Mouse (Mus musculus) liver, adult 2 months (tissue): ENCODE measurements around the gene Trmt1l. TPM values are rescaled to one million over a fixed set of nuclear protein-coding genes. Genes with fewer than 3 reads are reported as not detected.

ENCODE experiments used
- DNase-seq: peaks from one replicate; pipeline ENCODE4 v3.0.0-alpha.2; 2011; ENCODE audit warnings: low read depth, low spot score; ENCODE audit errors: extremely low read depth
- H3K27ac ChIP-seq: fragments of 200-500 bp; replicated peaks from 2 replicates; pipeline ENCODE4 v1.5.1; 2012; ENCODE audit warnings: low read depth, mild to moderate bottlenecking, control low read depth, inconsistent platforms, low read length; ENCODE audit not compliant: insufficient read depth
- H3K27me3 ChIP-seq: fragments of 200-500 bp; 2 replicates; pipeline ENCODE4 v1.6.1; 2012; ENCODE audit warnings: mild to moderate bottlenecking, moderate library complexity, low read length, inconsistent platforms; ENCODE audit not compliant: control insufficient read depth, insufficient read depth
- H3K36me3 ChIP-seq: fragments of 200-500 bp; 2 replicates; pipeline ENCODE4 v1.6.1; 2012; ENCODE audit warnings: low read length, inconsistent platforms; ENCODE audit not compliant: control insufficient read depth, insufficient read depth
- H3K4me1 ChIP-seq: fragments of 200-500 bp; 2 replicates; pipeline ENCODE4 v1.6.1; 2011; ENCODE audit warnings: low read length; ENCODE audit not compliant: control insufficient read depth, insufficient read depth
- H3K4me3 ChIP-seq: fragments of 200-500 bp; 2 replicates; pipeline ENCODE4 v1.5.1; 2011; ENCODE audit warnings: low read depth, mild to moderate bottlenecking, control low read depth, low read length, moderate library complexity; ENCODE audit not compliant: insufficient read depth
- H3K79me2 ChIP-seq: fragments of 200-500 bp; 2 replicates; pipeline ENCODE4 v1.6.1; 2012; ENCODE audit warnings: inconsistent platforms, mild to moderate bottlenecking, low read length, moderate library complexity; ENCODE audit not compliant: control insufficient read depth, insufficient read depth
- H3K9ac ChIP-seq: fragments of 200-500 bp; 2 replicates; pipeline ENCODE4 v1.6.1; 2012; ENCODE audit warnings: low read depth, mild to moderate bottlenecking, control low read depth, inconsistent platforms, low read length
- CTCF ChIP-seq: fragments of 200-500 bp; IDR thresholded peaks from 2 replicates; pipeline ENCODE4 v1.5.1; 2011; ENCODE audit warnings: low read depth, low read length, control low read depth
- POLR2A ChIP-seq: fragments of 200-500 bp; IDR thresholded peaks from 2 replicates; pipeline ENCODE4 v1.6.1; 2011; ENCODE audit warnings: low read length, control low read depth; ENCODE audit not compliant: insufficient read depth; ENCODE audit errors: extremely low read depth
- WGBS: fragments of 180-500 bp; shearing (Covaris S2); methylation state at CpG from one replicate; pipeline ENCODE4 v1.1.7; 2018; 5-methylcytosine and 5-hydroxymethylcytosine counted together
- polyA plus RNA-seq: library from polyadenylated mRNA; depleted of rRNA; stranded (reverse); fragments of >200 nt; gene quantifications from 2 replicates; pipeline ENCODE4 v1.2.3, GENCODE M21; 2012; rRNA removed
- total RNA-seq: library from RNA; depleted of rRNA; stranded (reverse); fragments of >200 nt; gene quantifications from 2 replicates; pipeline ENCODE4 v1.2.3, GENCODE M21; 2014; rRNA removed

Gene Trmt1l
- total RNA-seq: 15.9 TPM in 2 replicates
- polyA plus RNA-seq: 8.3 and 9.6 TPM in 2 replicates

- H3K9ac ChIP-seq: peak within 1 kb of the TSS; percentile 90
- peaks cover 6% of the 10 kb centered on the region; the same call in 1 of the 2 replicates for H3K4me1 ChIP-seq
- TF ChIP-seq CTCF (0 out of 2 replicates have a peak, but pooled peaks have one; percentile 2), POLR2A (peak; percentile 97)
- peak within 1 kb of the TSS; percentile 88 for H3K4me3 ChIP-seq
- peaks cover 3% of the 10 kb centered on the region; the same call in 1 of the 2 replicates for H3K79me2 ChIP-seq
- H3K27me3 ChIP-seq: no peaks in the 10 kb centered on the region
- peak within 1 kb of the TSS; percentile 93 for H3K27ac ChIP-seq
- WGBS: under 1% methylated on average over 74 of the region's 74 CpGs
- DNase-seq: peak; percentile 96
- H3K36me3 ChIP-seq: peaks cover 2% of the 10 kb centered on the region; the same call in 1 of the 2 replicates
These were observed at the start of gene Trmt1l, which contains the start of gene Swt1 for GRCm38 (mm10) chr1:151428263-151429221. Gene Trmt1l (plus strand): TSS chr1:151428542. Gene Swt1 (minus strand): TSS chr1:151428455.

GRCm38 (mm10) chr1:151390029-151390428, 38.3 kb upstream of the Trmt1l start:
- DNase-seq: no peak
- 100% methylated on average over 1 of the region's 1 CpGs for WGBS

GRCm38 (mm10) chr1:151409827-151410226, 18.5 kb upstream of the Trmt1l start:
- Histone ChIP-seq H3K4me3 (no peak overlapping the region), H3K79me2 (no peaks in the 10 kb centered on the region), H3K9ac (no peak overlapping the region), H3K27me3 (no peaks in the 10 kb centered on the region), H3K27ac (no peak overlapping the region), H3K36me3 (peaks cover 33% of the 10 kb centered on the region), H3K4me1 (no peaks in the 10 kb centered on the region)
- WGBS: 98% methylated on average over 3 of the region's 3 CpGs
- no peak for DNase-seq
- TF ChIP-seq POLR2A (no peak), CTCF (no peak)

More at GRCm38 (mm10) chr1:151390029-151390428, 38.3 kb upstream of the Trmt1l start:
- Histone ChIP-seq H3K4me3 (no peak overlapping the region), H3K27ac (no peak overlapping the region), H3K9ac (no peak overlapping the region), H3K27me3 (no peaks in the 10 kb centered on the region), H3K4me1 (no peaks in the 10 kb centered on the region), H3K36me3 (peaks cover 23% of the 10 kb centered on the region), H3K79me2 (no peaks in the 10 kb centered on the region)
- peak; percentile 47 for TF ChIP-seq CTCF
- no peak for TF ChIP-seq POLR2A

- Histone ChIP-seq H3K27ac (no peak overlapping the region), H3K79me2 (no peaks in the 10 kb centered on the region; the same call in 1 of the 2 replicates), H3K4me3 (no peak overlapping the region), H3K27me3 (no peaks in the 10 kb centered on the region), H3K9ac (no peak overlapping the region), H3K36me3 (peaks cover 29% of the 10 kb centered on the region), H3K4me1 (peaks cover 3% of the 10 kb centered on the region; the same call in 1 of the 2 replicates)
- no peak for DNase-seq
- TF ChIP-seq CTCF (no peak), POLR2A (no peak)
- WGBS: 78% methylated on average over 3 of the region's 3 CpGs
These were observed 6.2 kb upstream of the Trmt1l start for GRCm38 (mm10) chr1:151422178-151422577.

- TF ChIP-seq CTCF: no peak
- no peak for TF ChIP-seq POLR2A
- Histone ChIP-seq H3K27ac (no peak overlapping the region), H3K4me1 (peaks cover 6% of the 10 kb centered on the region; the same call in 1 of the 2 replicates), H3K27me3 (no peaks in the 10 kb centered on the region), H3K36me3 (peaks cover 10% of the 10 kb centered on the region), H3K4me3 (peak overlapping the region; percentile 48), H3K9ac (no peak overlapping the region), H3K79me2 (peaks cover 3% of the 10 kb centered on the region; the same call in 1 of the 2 replicates)
- DNase-seq: peak; percentile 39
- 8% methylated on average over 7 of the region's 7 CpGs for WGBS
These were observed 1.3 kb upstream of the Trmt1l start for GRCm38 (mm10) chr1:151426947-151427600.
